Mouse (Mus musculus) heart, postnatal 0 days (tissue): Measurements from ENCODE around the gene Adarb2.

Source experiments
- CTCF ChIP-seq: IDR thresholded peaks from 2 replicates; pipeline ENCODE4 v1.5.1; 2016; ENCODE audit warnings: antibody characterized with exemption, control low read depth, low read depth
- EP300 ChIP-seq: IDR thresholded peaks from 2 replicates; pipeline ENCODE4 v1.6.1; 2016; ENCODE audit warnings: antibody characterized with exemption, low read depth

DNA sequence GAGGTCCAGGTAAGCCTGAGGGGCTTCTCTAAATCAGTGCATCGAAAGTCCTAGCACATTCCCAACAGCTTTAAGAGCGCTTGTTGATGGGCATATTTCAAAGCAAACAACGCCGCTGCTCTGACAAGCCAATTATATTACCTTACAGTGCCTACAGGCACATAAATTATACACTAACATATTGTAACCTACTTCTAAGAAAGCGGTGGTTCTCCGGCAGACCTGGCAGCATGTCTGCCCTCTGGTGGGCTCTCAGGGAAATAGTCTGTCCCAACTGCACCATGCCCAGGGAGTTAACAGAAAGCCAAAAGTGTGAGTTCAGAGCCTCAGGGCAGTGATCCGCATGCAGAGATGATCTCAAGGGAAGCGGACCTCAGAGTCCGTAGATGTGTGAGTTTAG lies 582.5 kb downstream of the Adarb2 start:
- no peak for TF ChIP-seq EP300
- peak; percentile 69 for TF ChIP-seq CTCF
